Mouse (Mus musculus) spleen, embryonic (tissue): Measurements from ENCODE around the gene Slc38a8.

Experiments used
- CTCF ChIA-PET: fragments of 350-600 bp; sonication (Branson Sonifier 250); formaldehyde crosslinking; loops from one replicate; lab custom pipeline; 2022; lab: Charles Lee

The Slc38a8 gene

GRCm38 (mm10) chr8:119487093-119487492 is 14.4 kb downstream of the Slc38a8 start:
- CTCF ChIA-PET = interaction anchor here (0.6 kb wide), 1 partner anchor 162 kb away, joined by 3 read pairs; no protein-coding TSS in a partner anchor

- CTCF ChIA-PET = no interaction called here
Measured at GRCm38 (mm10) chr8:119484145-119484896, 17.2 kb downstream of the Slc38a8 start.

- CTCF ChIA-PET = no interaction called here
Measured at GRCm38 (mm10) chr8:119478684-119479083, 22.8 kb downstream of the Slc38a8 start.

- CTCF ChIA-PET = no interaction called here
Measured at GRCm38 (mm10) chr8:119468091-119468490, 33.4 kb downstream of the Slc38a8 start.

DNA sequence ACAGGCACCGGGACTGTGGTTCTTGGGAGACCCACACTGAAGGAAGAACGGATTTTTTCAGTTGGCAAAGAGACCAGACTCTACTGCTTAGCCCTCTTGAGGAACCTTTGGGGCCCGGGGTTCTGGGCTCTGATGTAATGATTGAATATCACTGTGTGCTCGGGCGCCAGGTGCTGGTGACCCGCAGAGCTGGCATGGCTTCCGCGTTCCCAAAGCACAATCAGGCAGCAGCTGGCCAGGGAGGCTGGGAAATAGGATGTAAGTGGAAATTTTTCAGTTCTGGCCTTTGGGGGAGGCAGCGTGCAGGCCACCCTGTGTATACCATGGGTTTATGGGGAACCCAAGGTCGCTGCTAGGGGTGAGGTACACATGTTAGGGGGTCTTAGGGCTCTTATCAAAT is 34.7 kb downstream of the Slc38a8 start:
- CTCF ChIA-PET = interaction anchor here (1.1 kb wide), 1 partner anchor 48 kb away, joined by 4 read pairs; no protein-coding TSS in a partner anchor

- CTCF ChIA-PET = interaction anchor here (1.1 kb wide), 1 partner anchor 49 kb away, joined by 4 read pairs; no protein-coding TSS in a partner anchor
Measured at GRCm38 (mm10) chr8:119466105-119466504, 35.4 kb downstream of the Slc38a8 start.

DNA sequence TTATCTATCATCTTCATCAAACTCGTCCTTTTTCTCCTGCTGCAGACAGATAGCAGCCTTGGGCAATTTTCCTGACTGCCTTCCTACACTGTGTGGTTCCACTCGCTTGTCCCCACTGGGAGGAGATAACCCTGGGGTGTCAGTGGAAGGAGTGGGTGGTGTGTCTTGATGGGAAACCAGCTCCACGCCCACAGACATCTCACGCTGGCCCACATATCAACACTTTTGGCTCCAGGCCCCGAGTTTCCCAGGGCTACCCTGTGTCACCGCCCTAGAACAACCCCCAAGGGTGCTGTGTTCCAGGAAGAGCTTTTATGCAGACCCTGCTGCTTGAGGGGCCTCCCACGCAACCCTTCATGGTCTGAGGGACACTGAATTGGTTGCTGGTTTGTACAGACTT is 37.8 kb downstream of the Slc38a8 start:
- CTCF ChIA-PET = no interaction called here

DNA sequence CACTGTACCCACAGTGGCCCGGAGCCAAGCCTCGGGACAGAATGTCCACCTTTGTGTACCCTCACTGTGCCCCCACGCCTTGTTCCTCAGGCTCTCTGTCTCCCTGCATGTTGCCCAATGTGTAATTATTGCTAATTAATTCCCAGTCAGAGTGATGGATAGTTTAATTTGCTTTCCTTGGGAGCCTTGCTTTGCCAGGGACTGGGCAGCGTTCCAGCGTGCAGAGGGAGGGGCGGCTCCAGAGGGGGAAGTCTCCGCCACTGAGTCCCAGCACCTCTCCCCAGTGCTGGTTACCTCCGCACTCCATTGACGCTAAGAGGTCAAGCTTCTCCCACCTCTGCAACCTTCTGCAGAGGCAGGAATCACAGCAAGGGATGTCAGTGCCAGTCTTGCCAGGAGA is 40.1 kb downstream of the Slc38a8 start:
- CTCF ChIA-PET = no interaction called here

DNA sequence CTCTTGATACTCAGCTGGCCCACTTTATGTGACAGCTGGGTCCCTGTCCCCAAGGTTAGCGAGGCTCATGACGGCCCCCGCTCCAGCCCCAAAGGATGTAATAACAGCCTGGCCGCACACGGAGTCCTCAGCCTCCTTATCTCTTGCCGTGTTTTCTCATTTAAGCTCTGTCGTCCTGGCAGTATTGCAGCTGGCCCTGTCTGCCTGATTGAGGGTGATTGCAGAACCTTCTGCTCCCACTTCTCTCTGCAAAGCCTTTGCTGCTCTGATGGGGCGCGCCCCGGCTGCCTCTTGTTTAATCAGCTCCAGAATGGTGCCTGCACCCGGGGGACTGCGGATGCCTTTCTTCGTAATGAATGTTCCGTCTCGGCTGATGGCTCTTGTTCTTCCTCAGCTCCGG is 41.8 kb downstream of the Slc38a8 start:
- CTCF ChIA-PET = interaction anchor here (0.6 to 0.7 kb wide), 3 partner anchors 22 to 91 kb away, joined by 3 to 20 read pairs (median 3); no protein-coding TSS in a partner anchor

DNA sequence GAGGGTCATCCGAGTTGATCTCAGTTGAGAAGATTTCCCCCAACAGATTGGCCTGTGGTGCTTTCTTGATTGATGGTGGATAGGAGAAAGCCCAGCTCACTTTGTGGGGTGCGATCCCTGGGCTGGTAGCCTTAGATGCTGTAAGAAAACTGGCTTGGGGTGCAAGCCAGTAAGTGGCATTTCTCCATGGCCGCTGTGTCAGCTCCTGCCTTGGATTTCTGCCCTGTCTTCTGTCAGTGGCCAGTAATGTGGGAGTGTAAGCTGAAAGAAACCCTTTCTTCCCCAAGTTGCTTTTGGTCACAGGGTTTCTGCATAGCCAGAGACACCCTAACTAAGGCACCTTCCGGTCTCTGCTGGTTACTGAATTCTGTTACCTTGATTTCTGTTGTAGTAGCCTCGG is 45.5 kb downstream of the Slc38a8 start:
- CTCF ChIA-PET = interaction anchor here (0.5 kb wide), 1 partner anchor 38 kb away, joined by 10 read pairs; no protein-coding TSS in a partner anchor

DNA sequence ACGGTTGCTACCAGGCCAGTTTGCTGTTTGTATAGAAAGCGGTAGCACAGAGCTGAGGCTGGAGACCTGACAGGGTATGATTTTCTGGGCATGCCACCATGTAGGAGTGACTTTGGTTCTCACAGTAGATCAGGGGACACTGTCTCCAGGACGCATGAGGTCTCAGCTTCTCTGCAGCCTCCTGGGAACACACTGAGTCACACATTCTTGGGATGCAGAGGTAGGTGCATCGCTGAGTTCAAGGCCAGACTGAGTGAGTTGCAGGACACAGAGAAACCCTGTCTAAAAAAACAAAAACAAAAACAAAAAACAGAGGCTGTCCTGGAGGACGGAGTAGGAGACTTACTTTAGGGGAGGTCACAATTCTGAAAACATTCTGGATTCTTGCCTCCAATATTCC is 48.6 kb downstream of the Slc38a8 start:
- CTCF ChIA-PET = interaction anchor here (0.6 kb wide), 1 partner anchor 724 kb away, joined by 4 read pairs; the partner anchor contains the start of gene Fam92b

DNA sequence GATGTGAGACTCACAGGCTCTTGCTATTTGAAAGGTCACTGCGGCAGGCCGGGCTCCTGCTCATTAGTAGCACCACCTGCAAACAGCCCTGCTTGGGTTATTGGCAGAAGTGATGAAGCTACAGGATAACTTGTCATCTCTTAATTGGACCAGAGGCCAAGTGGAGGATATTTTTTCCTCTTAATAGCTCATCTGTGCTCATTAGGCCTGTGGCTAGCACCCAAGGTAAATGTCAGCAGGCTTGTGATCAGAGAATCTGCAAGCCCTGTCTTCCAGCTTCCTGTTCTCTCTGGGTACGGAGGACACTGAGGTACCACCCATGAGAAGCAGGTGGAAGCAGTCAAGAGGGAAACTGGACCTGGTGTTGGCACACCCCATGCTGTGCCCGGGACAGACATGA is 50.4 kb downstream of the Slc38a8 start:
- CTCF ChIA-PET = no interaction called here

DNA sequence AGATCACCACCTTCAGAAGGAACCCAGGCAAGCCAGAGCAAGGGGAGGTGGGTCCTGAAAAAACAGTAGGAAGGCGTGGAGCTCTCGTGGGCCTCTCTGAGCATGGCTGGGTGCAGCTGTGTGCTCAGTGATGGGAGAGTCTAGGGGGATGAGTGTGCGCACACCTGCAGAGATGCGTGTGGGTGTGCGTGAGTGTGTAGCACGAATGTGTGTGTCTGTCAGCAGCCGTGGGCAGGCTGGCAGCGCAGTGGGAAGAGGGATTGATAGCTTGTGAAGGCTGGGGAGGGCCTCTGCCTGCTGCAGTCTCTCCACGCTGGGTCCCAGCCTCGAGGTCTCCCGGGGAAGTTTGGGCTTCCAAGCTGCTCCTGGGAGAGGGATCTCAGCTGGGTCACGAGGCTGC is 51.9 kb downstream of the Slc38a8 start:
- CTCF ChIA-PET = interaction anchor here (0.6 kb wide), 1 partner anchor 599 kb away, joined by 3 read pairs; no protein-coding TSS in a partner anchor

DNA sequence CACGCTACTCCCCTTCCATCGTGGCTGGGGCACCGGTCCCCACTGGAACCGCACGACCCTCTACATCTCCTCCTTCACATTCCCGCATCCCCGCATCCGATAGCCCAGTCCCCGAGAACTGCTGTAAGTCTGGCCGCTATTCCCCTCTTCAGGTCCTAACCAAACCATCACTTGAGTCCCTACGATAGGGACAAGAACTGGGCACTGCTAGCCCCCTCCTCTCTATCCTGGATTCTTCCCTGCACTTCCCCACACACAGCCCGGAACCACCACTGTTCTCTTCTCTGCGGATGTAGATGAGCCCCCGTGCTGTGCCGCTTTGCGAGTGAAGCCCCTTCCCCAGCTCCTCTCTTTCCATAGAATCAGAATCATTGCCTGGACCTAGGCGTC is 53.7 kb downstream of the Slc38a8 start:
- CTCF ChIA-PET = no interaction called here

GRCm38 (mm10) chr8:119446990-119447780 is 54.3 kb downstream of the Slc38a8 start:
- CTCF ChIA-PET = interaction anchor here (0.7 kb wide), 1 partner anchor 70 kb away, joined by 3 read pairs; no protein-coding TSS in a partner anchor

GRCm38 (mm10) chr8:119446211-119446989 is 55.1 kb downstream of the Slc38a8 start, which contains the start of gene Necab2:
TSS of gene Necab2 (plus strand) at chr8:119446719.
- CTCF ChIA-PET = interaction anchor here (0.6 to 1.6 kb wide), 2 partner anchors 34 to 1153 kb away, joined by 6 to 9 read pairs; no protein-coding TSS in a partner anchor

DNA sequence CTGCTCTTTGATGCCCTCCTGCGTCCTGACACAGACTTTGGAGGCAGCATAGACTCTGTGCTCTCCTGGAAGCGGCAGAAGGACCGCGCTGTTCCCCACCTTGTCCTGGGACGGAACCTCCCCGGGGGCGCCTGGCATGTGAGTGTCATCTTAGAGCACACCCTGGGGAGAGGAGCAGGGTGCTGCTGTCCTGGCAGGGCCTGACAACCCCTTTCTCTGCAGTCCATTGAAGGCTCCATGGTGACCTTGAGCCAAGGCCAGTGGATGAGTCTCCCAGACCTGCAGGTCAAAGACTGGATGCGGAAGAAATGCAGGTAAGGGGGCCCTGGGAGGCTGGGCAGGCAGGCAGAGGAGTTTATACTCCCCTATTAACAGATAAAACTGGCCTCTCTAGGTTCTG is 58.5 kb downstream of the Slc38a8 start:
- CTCF ChIA-PET = no interaction called here

DNA sequence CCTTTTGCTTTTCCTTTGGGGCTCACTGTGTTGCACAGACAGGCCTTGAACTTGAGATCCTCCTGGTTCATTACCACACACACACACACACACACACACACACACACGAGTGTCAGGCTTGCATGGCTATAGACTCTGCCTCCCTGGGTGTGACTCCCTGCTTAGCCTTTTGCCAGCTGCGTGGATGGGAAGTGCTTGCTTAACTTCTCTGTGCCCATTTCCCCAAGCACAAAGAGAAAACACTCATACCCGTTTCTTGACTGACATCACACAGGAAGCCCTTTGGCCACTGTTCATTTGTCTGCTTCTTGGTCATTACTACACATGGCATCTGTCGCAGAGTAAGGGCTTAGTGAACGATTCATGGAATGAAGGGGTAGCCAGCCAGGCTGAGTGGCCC is 59.5 kb downstream of the Slc38a8 start:
- CTCF ChIA-PET = interaction anchor here (0.8 kb wide), 1 partner anchor 29 kb away, joined by 4 read pairs; no protein-coding TSS in a partner anchor

DNA sequence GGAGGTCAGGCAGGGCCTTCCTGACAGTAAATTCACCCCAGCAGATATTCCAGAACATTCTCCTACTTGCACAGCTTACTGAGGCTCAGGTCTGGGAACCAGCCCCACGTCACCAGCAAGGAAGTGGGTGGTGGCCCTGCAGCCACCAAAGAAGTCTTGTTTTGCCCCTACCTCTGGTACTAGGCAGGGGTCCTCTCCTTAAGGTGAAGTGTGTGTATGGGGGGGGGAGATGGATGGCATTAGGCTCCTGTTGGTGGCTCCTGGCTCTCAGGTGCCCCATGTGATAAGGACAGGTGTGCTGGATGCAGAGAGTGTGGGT is 60.6 kb downstream of the Slc38a8 start:
- CTCF ChIA-PET = interaction anchor here (0.7 to 1.4 kb wide), 7 partner anchors 12 to 301 kb away, joined by 3 to 8 read pairs (median 4); no protein-coding TSS in a partner anchor

DNA sequence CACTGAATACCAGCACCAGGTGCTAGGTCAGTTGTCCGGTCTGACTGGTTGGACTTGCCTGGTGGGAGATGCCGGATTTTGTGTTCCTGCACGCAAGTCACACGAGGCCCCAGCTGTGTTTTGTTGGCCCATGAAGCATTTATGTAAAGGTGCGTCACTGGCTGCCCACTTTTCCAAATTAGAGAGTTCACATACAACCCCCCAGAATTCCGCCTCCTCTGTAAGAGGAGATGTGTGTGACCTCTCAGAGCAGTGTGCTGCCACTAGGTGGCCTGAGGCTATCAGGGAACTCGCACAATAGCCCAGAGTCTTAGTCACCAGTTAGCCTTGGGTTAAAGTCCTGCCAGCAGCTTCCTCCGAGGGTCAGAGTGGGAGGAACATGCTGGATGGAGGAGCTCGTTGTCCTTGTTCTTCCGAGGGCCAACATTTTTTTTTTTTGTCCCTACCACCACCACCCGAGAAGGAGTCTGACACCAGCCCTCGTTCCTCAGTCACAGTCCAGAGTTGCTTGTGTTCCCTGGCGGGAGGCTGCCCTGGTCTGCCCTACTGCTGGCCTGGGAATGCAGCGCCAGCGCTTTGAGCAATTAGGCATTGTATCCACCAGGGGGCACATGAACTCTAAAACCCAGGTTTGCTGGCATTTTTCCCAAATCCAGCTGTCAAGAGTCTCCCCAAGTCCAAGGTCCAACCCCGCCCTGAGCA is 61.1 kb downstream of the Slc38a8 start:
- CTCF ChIA-PET = interaction anchor here (0.6 to 1.4 kb wide), 8 partner anchors 11 to 302 kb away, joined by 3 to 8 read pairs (median 4); no protein-coding TSS in a partner anchor
